Mouse (Mus musculus) midbrain, embryonic 16.5 days (tissue): Measurements from ENCODE around the gene Ccdc152. TPM values are rescaled to one million over a fixed set of nuclear protein-coding genes. Genes with fewer than 3 reads are reported as not detected.

Experiments used
- ATAC-seq: fragments of 200-750 bp; cut with Nextera tagmentation; 2 replicates; pipeline ENCODE4 v1.8.0; 2017; ENCODE audit warnings: moderate TSS enrichment
- H3K27ac ChIP-seq: fragments of 300-500 bp; sonication (generic); 2 replicates; pipeline ENCODE4 v1.5.1; 2014; ENCODE audit warnings: mild to moderate bottlenecking, low read length, mixed read lengths
- H3K27me3 ChIP-seq: fragments of 300-500 bp; sonication (generic); 2 replicates; pipeline ENCODE4 v1.6.1; 2014; ENCODE audit warnings: low read depth, low read length, mixed read lengths; ENCODE audit not compliant: control insufficient read depth, insufficient read depth
- H3K36me3 ChIP-seq: fragments of 300-500 bp; sonication (generic); 2 replicates; pipeline ENCODE4 v1.6.1; 2014; ENCODE audit warnings: mild to moderate bottlenecking, low read length, moderate library complexity, mixed read lengths; ENCODE audit not compliant: control insufficient read depth, insufficient read depth
- H3K4me1 ChIP-seq: fragments of 300-500 bp; sonication (generic); 2 replicates; pipeline ENCODE4 v1.6.1; 2014; ENCODE audit warnings: mild to moderate bottlenecking, low read length, mixed read lengths; ENCODE audit not compliant: control insufficient read depth, insufficient read depth
- H3K4me2 ChIP-seq: fragments of 300-500 bp; sonication (generic); 2 replicates; pipeline ENCODE4 v1.6.1; 2014; ENCODE audit warnings: mild to moderate bottlenecking, low read length, mixed read lengths
- H3K4me3 ChIP-seq: fragments of 300-500 bp; sonication (generic); 2 replicates; pipeline ENCODE4 v1.5.1; 2014; ENCODE audit warnings: low read depth, mild to moderate bottlenecking, low read length, moderate library complexity, mixed read lengths
- H3K9ac ChIP-seq: fragments of 300-500 bp; sonication (generic); 2 replicates; pipeline ENCODE4 v1.6.1; 2014; ENCODE audit warnings: low read depth, low read length, mixed read lengths
- H3K9me3 ChIP-seq: fragments of 300-500 bp; sonication (generic); replicated peaks from 2 replicates; pipeline ENCODE4 v1.6.1; 2014; ENCODE audit warnings: mild to moderate bottlenecking, low read length, mixed read lengths; ENCODE audit not compliant: control insufficient read depth, poor library complexity, severe bottlenecking
- WGBS: fragments of 180-500 bp; shearing (Covaris S2); extraction: QIAGEN DNeasy Blood & Tissue Kit; methylation state at CpG from one replicate; pipeline ENCODE4 v1.1.7; 2014; 5-methylcytosine and 5-hydroxymethylcytosine counted together
- polyA plus RNA-seq: library from polyadenylated mRNA; unstranded; fragments of >200 nt; fragmentation: Nextera tagmentation; extraction: Ambion mirVana; gene quantifications from 2 replicates; pipeline ENCODE4 v1.2.1, GENCODE M21; 2015

Ccdc152 gene
- 0.17 TPM in 1 of 2 replicates, not detected in the other for polyA plus RNA-seq

DNA sequence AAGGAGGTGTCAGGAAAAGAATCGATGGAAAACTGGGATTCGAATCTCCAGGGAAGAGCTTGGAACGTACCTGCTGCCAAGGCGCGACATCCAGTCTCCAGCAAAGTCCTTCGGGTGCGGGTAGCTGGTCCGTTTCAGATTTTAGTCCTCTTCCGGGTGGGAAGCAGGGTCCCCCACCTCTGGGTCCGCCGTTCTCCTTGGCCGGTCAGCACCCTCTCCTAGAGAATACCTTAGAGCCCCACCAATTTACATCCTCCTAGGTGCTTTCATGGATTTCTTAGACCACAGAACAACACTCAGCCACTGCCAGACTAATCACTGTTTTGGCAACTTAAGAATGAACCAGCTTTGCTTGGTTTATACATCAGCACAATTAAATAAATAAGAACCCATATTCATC lies at the start of gene Ccdc152:
Gene Ccdc152, minus strand, starts transcription at position 101 of the 400 bp plus-strand sequence.
- no peaks in the 10 kb centered on the region for H3K27me3 ChIP-seq
- H3K27ac ChIP-seq, result no peak within 1 kb of the TSS
- WGBS, result 94% methylated on average over 12 of the region's 12 CpGs
- H3K36me3 ChIP-seq, result no peaks in the 10 kb centered on the region
- no peak within 1 kb of the TSS for H3K4me3 ChIP-seq
- H3K4me1 ChIP-seq, result no peaks in the 10 kb centered on the region
- H3K4me2 ChIP-seq, result no peak within 1 kb of the TSS
- H3K9ac ChIP-seq, result no peak within 1 kb of the TSS
- ATAC-seq, result no peak
- no peaks in the 10 kb centered on the region for H3K9me3 ChIP-seq

DNA sequence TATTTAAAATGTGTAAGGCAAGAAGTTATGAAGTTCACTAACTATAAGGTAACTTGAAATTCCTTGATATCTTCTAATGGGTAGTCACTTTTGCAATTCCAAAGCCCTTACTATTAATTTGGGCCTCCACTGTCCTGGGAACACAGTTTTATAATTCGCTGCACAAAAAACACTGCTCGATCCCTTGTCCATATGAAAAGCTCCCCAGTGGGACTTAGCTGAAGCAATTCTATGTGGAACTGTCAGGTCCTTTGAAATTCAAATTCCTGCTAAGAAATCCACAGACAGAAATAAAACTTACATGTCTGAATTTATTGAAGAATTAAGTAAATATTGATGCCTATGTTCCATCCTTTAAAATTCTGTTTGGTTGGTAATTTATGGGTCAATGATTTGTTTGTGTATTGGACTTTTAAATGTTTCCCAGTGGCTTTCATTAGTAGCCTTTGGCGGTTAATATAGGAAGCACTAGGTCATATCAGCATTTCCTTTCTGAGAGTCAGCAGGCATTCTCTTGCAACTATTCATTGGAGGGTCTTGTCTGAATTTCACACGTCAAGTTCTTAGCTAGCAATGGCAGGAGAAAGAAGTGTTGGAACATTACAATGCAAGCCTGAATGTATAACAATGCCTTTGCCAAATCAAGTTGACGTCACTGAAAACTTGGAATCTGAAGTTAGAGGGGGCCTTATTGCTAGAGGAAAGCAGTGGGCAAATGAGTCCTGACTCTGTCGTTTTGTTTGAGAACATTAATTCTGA lies 46.2 kb upstream of the Ccdc152 start:
- no peaks in the 10 kb centered on the region for H3K9me3 ChIP-seq
- no peak overlapping the region for H3K27ac ChIP-seq
- H3K27me3 ChIP-seq, result no peaks in the 10 kb centered on the region
- H3K4me3 ChIP-seq, result no peak overlapping the region
- no peaks in the 10 kb centered on the region for H3K4me1 ChIP-seq
- WGBS, result 16% methylated on average over 6 of the region's 6 CpGs
- H3K36me3 ChIP-seq, result no peaks in the 10 kb centered on the region
- no peak for ATAC-seq
- H3K4me2 ChIP-seq, result no peak overlapping the region
- no peak overlapping the region for H3K9ac ChIP-seq

DNA sequence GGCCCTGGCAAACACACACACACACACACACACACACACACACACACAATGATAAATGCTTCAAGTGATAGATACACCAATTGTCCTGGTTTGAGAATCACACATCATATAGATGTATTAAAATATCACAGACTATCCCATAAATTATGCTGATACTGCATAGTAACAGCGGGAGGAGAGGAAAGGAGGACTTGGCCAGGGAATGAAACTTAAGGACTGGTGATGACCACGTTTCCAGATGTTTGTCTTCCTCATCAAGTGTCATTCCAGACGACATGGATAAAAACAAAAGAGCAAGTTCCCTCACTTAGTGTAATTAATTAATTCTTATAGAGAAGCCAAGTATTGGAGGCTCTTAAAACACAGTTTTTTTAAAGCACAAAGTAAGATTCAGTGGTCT lies 43.4 kb upstream of the Ccdc152 start:
- WGBS, result 90% methylated on average over 3 of the region's 3 CpGs
- Histone ChIP-seq H3K4me2 (no peak overlapping the region), H3K9me3 (no peaks in the 10 kb centered on the region), H3K4me1 (no peaks in the 10 kb centered on the region), H3K27me3 (no peaks in the 10 kb centered on the region), H3K9ac (no peak overlapping the region), H3K27ac (no peak overlapping the region), H3K4me3 (no peak overlapping the region), H3K36me3 (no peaks in the 10 kb centered on the region)
- no peak for ATAC-seq

DNA sequence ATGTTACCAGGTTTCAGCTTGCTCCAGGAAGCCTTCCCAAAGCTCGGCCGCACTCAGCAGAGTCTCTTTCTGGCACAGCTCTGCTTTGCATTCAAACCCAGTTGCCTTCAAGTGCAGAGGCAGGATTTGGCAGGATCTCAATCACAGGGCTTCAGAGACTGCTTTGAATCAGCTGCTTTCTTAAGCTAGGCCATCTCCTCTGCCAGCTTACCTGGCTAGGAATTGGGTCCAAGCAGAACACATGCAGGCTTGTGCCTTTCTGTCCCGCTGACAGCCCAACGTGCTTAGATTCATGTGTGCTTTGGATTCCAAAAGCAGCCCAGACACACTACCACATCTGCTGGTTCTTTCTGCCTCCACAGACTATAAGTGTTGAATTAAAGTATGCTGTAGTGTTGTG lies 41.2 kb upstream of the Ccdc152 start:
- Histone ChIP-seq H3K27me3 (no peaks in the 10 kb centered on the region), H3K4me1 (no peaks in the 10 kb centered on the region), H3K9me3 (no peaks in the 10 kb centered on the region), H3K36me3 (no peaks in the 10 kb centered on the region), H3K27ac (no peak overlapping the region), H3K4me2 (no peak overlapping the region), H3K9ac (no peak overlapping the region), H3K4me3 (no peak overlapping the region)
- ATAC-seq, result peak; percentile 62; the same call in 1 of the 2 replicates
- 82% methylated on average over 4 of the region's 4 CpGs for WGBS

DNA sequence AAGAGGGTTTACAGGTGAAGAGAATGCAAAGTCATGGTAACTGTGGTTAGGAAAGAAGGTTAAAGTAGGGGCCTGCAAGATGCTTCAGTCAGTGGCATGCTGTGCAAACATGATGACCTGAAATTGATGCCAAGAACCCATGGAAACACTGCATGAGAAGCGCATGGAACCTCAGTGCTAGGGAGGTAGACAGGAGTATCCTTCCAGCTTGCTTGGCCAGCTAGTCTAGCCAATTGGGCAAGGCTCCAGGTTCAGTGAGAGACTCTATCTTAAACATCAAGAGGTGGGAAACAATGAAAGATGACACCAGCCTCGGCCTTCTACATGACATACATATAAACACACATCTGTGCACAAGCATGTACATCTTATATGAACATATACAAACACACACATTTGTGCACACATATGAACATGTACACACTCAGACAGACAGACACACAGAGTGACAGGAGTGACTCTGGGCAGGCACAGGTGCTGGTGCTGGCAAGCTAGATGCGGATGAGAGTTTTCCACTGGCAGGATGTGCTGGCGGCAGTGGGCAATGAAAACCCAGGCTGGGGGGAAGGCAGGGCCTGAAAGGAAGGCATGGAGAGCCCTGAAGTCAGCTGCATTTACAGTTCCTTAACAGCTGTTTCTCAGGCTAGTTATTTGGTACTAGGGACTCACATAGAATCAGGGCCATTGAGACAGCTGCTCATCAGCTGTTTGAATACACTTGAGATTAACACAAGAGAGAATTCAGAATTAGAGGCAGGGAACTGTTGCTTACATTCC lies 38.7 kb upstream of the Ccdc152 start:
- 90% methylated on average over 4 of the region's 4 CpGs for WGBS
- no peak for ATAC-seq
- H3K4me3 ChIP-seq, result no peak overlapping the region

DNA sequence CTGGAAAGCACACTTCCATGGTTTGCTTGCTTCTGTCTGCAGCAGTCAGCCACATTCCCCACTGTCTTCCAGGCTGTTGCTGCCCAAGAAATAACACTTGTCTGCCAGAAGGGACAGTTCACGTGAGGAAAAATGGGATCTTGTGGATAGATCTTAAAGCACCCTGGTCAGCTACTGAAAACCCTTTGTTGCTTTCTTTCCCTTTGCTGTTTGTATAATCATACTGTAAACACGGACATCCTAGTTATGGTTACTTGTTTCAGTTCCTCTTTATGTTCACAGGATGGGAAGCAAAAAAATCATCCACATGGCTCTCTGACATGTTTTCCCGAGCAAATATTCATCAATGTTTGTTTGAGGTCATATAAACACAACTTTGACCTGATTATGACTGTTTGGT lies 36.5 kb upstream of the Ccdc152 start:
- Histone ChIP-seq H3K27me3 (no peaks in the 10 kb centered on the region), H3K27ac (no peak overlapping the region), H3K9ac (no peak overlapping the region), H3K4me1 (no peaks in the 10 kb centered on the region), H3K36me3 (no peaks in the 10 kb centered on the region), H3K4me3 (no peak overlapping the region), H3K9me3 (no peaks in the 10 kb centered on the region), H3K4me2 (no peak overlapping the region)
- no peak for ATAC-seq
- WGBS, result 86% methylated on average over 3 of the region's 3 CpGs

More for the DNA sequence above, 38.7 kb upstream of the Ccdc152 start:
- Histone ChIP-seq H3K4me2 (no peak overlapping the region), H3K4me1 (no peaks in the 10 kb centered on the region), H3K27me3 (no peaks in the 10 kb centered on the region), H3K9ac (no peak overlapping the region), H3K36me3 (no peaks in the 10 kb centered on the region), H3K27ac (no peak overlapping the region), H3K9me3 (no peaks in the 10 kb centered on the region)

DNA sequence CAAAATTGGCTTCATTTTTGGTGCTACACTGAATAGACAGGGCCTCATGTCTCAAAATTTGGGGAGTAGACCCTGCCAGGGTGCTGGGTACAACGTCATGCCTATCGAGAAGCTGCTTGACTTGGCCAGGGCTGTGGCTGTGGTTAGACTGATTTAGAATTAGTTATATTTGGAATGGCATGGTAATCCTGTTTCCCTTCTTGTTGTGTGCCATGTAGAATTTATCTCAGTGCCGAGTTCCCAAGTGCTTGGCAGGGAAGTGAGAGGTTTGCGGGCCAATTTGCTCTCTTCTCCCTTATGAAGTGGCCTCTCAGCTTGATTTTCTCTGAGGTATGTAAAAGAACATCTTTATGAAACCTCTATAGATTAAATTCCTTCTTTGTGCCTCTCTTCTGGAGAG lies 29.2 kb upstream of the Ccdc152 start:
- no peak overlapping the region for H3K9ac ChIP-seq
- no peak for ATAC-seq
- no peak overlapping the region for H3K27ac ChIP-seq
- H3K4me3 ChIP-seq, result no peak overlapping the region
- no peaks in the 10 kb centered on the region for H3K4me1 ChIP-seq
- 93% methylated on average over 4 of the region's 4 CpGs for WGBS
- no peaks in the 10 kb centered on the region for H3K36me3 ChIP-seq
- H3K9me3 ChIP-seq, result no peaks in the 10 kb centered on the region
- H3K4me2 ChIP-seq, result no peak overlapping the region
- H3K27me3 ChIP-seq, result no peaks in the 10 kb centered on the region

DNA sequence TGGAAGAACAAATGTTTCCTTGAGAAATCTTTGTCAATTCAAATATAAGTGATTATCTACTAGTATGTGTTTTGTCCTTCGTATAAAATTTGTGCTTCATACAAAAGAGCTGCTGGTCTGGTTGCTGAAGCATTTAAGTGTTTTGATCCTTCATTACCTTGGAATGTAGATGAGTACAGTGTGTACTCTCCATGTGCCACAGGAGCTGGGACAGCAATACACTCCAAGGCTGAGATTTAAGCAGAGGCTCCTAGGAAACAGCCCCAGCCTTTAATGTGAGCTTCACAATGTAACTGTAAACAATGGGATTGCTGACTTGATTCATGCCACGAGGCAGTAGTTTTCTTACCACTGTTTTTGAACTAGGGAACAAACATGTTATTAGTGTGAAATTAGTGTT lies 28.5 kb upstream of the Ccdc152 start:
- no peak for ATAC-seq
- no peak overlapping the region for H3K4me3 ChIP-seq
- H3K36me3 ChIP-seq, result no peaks in the 10 kb centered on the region
- H3K27me3 ChIP-seq, result no peaks in the 10 kb centered on the region
- H3K4me2 ChIP-seq, result no peak overlapping the region
- no peak overlapping the region for H3K9ac ChIP-seq
- H3K4me1 ChIP-seq, result no peaks in the 10 kb centered on the region
- no peaks in the 10 kb centered on the region for H3K9me3 ChIP-seq
- 73% methylated on average over 2 of the region's 2 CpGs for WGBS
- H3K27ac ChIP-seq, result no peak overlapping the region

DNA sequence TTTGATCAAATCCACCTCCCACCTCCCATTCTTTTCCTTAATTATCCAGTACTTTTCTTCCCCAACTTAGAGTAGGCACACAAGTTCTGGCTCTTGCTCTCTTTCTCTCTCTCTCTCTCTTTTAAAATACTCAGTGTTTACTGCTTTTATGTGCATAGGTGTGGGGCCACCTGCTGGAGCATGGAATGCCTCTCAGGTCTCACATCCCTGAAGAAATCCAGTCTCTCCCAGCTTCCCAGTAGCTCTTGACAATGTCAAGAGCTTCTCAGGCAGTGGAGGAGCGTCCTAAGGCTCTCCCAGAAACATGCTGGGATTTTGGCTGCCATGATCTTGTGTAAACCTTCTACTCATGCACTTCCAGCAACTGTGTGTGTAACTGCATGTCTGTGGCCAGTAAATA lies 27.0 kb upstream of the Ccdc152 start:
- no peaks in the 10 kb centered on the region for H3K27me3 ChIP-seq
- no peak for ATAC-seq
- 68% methylated on average over 1 of the region's 1 CpGs for WGBS
- H3K9ac ChIP-seq, result no peak overlapping the region
- H3K27ac ChIP-seq, result no peak overlapping the region
- no peak overlapping the region for H3K4me2 ChIP-seq
- no peak overlapping the region for H3K4me3 ChIP-seq
- H3K4me1 ChIP-seq, result no peaks in the 10 kb centered on the region
- no peaks in the 10 kb centered on the region for H3K36me3 ChIP-seq
- no peaks in the 10 kb centered on the region for H3K9me3 ChIP-seq
